Mouse (Mus musculus) intestine, embryonic 16.5 days (tissue): Measurements from ENCODE around the gene Pde6d. TPM values are rescaled to one million over a fixed set of nuclear protein-coding genes. Genes with fewer than 3 reads are reported as not detected.
A peak's percentile ranks its signal among the peaks of the same experiment; 100 is the strongest.

Experiments
- ATAC-seq: fragments of 200-750 bp; cut with Nextera tagmentation; 2 replicates; pipeline ENCODE4 v1.8.0; 2017; ENCODE audit warnings: moderate TSS enrichment, moderate library complexity
- H3K27ac ChIP-seq: fragments of 300-500 bp; sonication (generic); 2 replicates; pipeline ENCODE4 v1.5.1; 2014; ENCODE audit warnings: mild to moderate bottlenecking, low read length
- H3K27me3 ChIP-seq: fragments of 300-500 bp; sonication (generic); replicated peaks from 2 replicates; pipeline ENCODE4 v1.6.1; 2014; ENCODE audit warnings: low read length, control low read depth, mixed read lengths; ENCODE audit not compliant: control insufficient read depth, insufficient read depth
- H3K36me3 ChIP-seq: fragments of 300-500 bp; sonication (generic); 2 replicates; pipeline ENCODE4 v1.6.1; 2014; ENCODE audit warnings: low read length, control low read depth; ENCODE audit not compliant: control insufficient read depth, insufficient read depth
- H3K4me1 ChIP-seq: fragments of 300-500 bp; sonication (generic); 2 replicates; pipeline ENCODE4 v1.6.1; 2014; ENCODE audit warnings: low read length, control low read depth, mixed read lengths; ENCODE audit not compliant: control insufficient read depth, insufficient read depth
- H3K4me2 ChIP-seq: fragments of 300-500 bp; sonication (generic); 2 replicates; pipeline ENCODE4 v1.6.1; 2014; ENCODE audit warnings: low read depth, low read length, control low read depth
- H3K4me3 ChIP-seq: fragments of 300-500 bp; sonication (generic); 2 replicates; pipeline ENCODE4 v1.5.1; 2014; ENCODE audit warnings: mild to moderate bottlenecking, low read length
- H3K9ac ChIP-seq: fragments of 300-500 bp; sonication (generic); 2 replicates; pipeline ENCODE4 v1.6.1; 2014; ENCODE audit warnings: low read depth, low read length
- H3K9me3 ChIP-seq: fragments of 300-500 bp; sonication (generic); 2 replicates; pipeline ENCODE4 v1.6.1; 2016; ENCODE audit warnings: low read length, control low read depth; ENCODE audit not compliant: control insufficient read depth
- WGBS: fragments of 180-500 bp; shearing (Covaris S2); extraction: QIAGEN DNeasy Blood & Tissue Kit; methylation state at CpG from one replicate; pipeline ENCODE4 v1.1.7; 2014; 5-methylcytosine and 5-hydroxymethylcytosine counted together
- polyA plus RNA-seq: library from polyadenylated mRNA; unstranded; fragments of >200 nt; fragmentation: Nextera tagmentation; extraction: Ambion mirVana; gene quantifications from 2 replicates; pipeline ENCODE4 v1.2.1, GENCODE M21; 2015

The Pde6d gene
- polyA plus RNA-seq, 1 experiment from 2014 or later = 35.2 TPM

GRCm38 (mm10) chr1:86530871-86531546, 51.4 kb downstream of the Pde6d start:
- Histone ChIP-seq H3K27me3 (no peaks in the 10 kb centered on the region), H3K9ac (peak overlapping the region; percentile 12; the same call in 1 of the 2 replicates), H3K27ac (peak overlapping the region; percentile 60), H3K4me3 (no peak overlapping the region), H3K36me3 (no peaks in the 10 kb centered on the region; the same call in 1 of the 2 replicates), H3K4me1 (peaks cover 24% of the 10 kb centered on the region), H3K9me3 (no peaks in the 10 kb centered on the region), H3K4me2 (no peak overlapping the region)
- no peak for ATAC-seq
- WGBS = 18% methylated on average over 4 of the region's 4 CpGs

- Histone ChIP-seq H3K4me3 (peak overlapping the region; percentile 97), H3K27me3 (no peaks in the 10 kb centered on the region), H3K27ac (no peak overlapping the region)
Measured at GRCm38 (mm10) chr1:86529590-86529989, 52.8 kb downstream of the Pde6d start.

GRCm38 (mm10) chr1:86528571-86529180, 53.8 kb downstream of the Pde6d start:
- Histone ChIP-seq H3K27ac (peak overlapping the region; percentile 95), H3K4me2 (peak overlapping the region; percentile 95), H3K9ac (peak overlapping the region; percentile 100), H3K27me3 (no peaks in the 10 kb centered on the region), H3K4me1 (peaks cover 30% of the 10 kb centered on the region), H3K36me3 (no peaks in the 10 kb centered on the region; the same call in 1 of the 2 replicates), H3K4me3 (peak overlapping the region; percentile 97), H3K9me3 (no peaks in the 10 kb centered on the region)
- WGBS = under 1% methylated on average over 15 of the region's 15 CpGs
- ATAC-seq = peak; percentile 6

More at GRCm38 (mm10) chr1:86529590-86529989, 52.8 kb downstream of the Pde6d start:
- Histone ChIP-seq H3K4me1 (peaks cover 28% of the 10 kb centered on the region), H3K9me3 (no peaks in the 10 kb centered on the region), H3K4me2 (peak overlapping the region; percentile 95), H3K36me3 (no peaks in the 10 kb centered on the region; the same call in 1 of the 2 replicates), H3K9ac (peak overlapping the region; percentile 100)
- WGBS = 22% methylated on average over 4 of the region's 4 CpGs
- no peak for ATAC-seq

- Histone ChIP-seq H3K36me3 (no peaks in the 10 kb centered on the region; the same call in 1 of the 2 replicates), H3K4me1 (peaks cover 30% of the 10 kb centered on the region), H3K27me3 (no peaks in the 10 kb centered on the region), H3K4me3 (peak overlapping the region; percentile 97), H3K4me2 (peak overlapping the region; percentile 95), H3K27ac (peak overlapping the region; percentile 95), H3K9me3 (no peaks in the 10 kb centered on the region), H3K9ac (peak overlapping the region; percentile 100)
- ATAC-seq = peak; percentile 12
- under 1% methylated on average over 89 of the region's 89 CpGs for WGBS
Measured at GRCm38 (mm10) chr1:86527599-86528486, 54.6 kb downstream of the Pde6d start.

- peaks cover 27% of the 10 kb centered on the region for H3K4me1 ChIP-seq
- no peaks in the 10 kb centered on the region; the same call in 1 of the 2 replicates for H3K36me3 ChIP-seq
- under 1% methylated on average over 110 of the region's 111 CpGs for WGBS
- no peaks in the 10 kb centered on the region for H3K9me3 ChIP-seq
- no peak for ATAC-seq
- no peaks in the 10 kb centered on the region for H3K27me3 ChIP-seq
- peak overlapping the region; percentile 100 for H3K9ac ChIP-seq
- peak overlapping the region; percentile 95; the same call in 1 of the 2 replicates for H3K4me2 ChIP-seq
- H3K4me3 ChIP-seq = peak overlapping the region; percentile 97
- peak overlapping the region; percentile 95 for H3K27ac ChIP-seq
Measured at GRCm38 (mm10) chr1:86526789-86527598, 55.4 kb downstream of the Pde6d start.

- H3K27me3 ChIP-seq = no peaks in the 10 kb centered on the region
- under 1% methylated on average over 59 of the region's 63 CpGs for WGBS
- peaks cover 21% of the 10 kb centered on the region for H3K4me1 ChIP-seq
- H3K27ac ChIP-seq = peak within 1 kb of the TSS; percentile 100
- peak within 1 kb of the TSS; percentile 100 for H3K9ac ChIP-seq
- peak within 1 kb of the TSS; percentile 95 for H3K4me2 ChIP-seq
- H3K36me3 ChIP-seq = no peaks in the 10 kb centered on the region; the same call in 1 of the 2 replicates
- ATAC-seq = peak; percentile 94
- H3K9me3 ChIP-seq = no peaks in the 10 kb centered on the region
- peak within 1 kb of the TSS; percentile 97 for H3K4me3 ChIP-seq
Measured at GRCm38 (mm10) chr1:86526116-86526788, 56.2 kb downstream of the Pde6d start, which contains the start of gene Ptma. Gene Ptma (plus strand): TSS chr1:86526726.

- Histone ChIP-seq H3K27me3 (no peaks in the 10 kb centered on the region), H3K9me3 (no peaks in the 10 kb centered on the region), H3K4me2 (peak overlapping the region; percentile 95), H3K4me3 (peak overlapping the region; percentile 97), H3K4me1 (peaks cover 14% of the 10 kb centered on the region), H3K9ac (peak overlapping the region; percentile 93), H3K27ac (peak overlapping the region; percentile 100), H3K36me3 (no peaks in the 10 kb centered on the region; the same call in 1 of the 2 replicates)
- ATAC-seq = peak; percentile 10
- WGBS = under 1% methylated on average over 44 of the region's 44 CpGs
Measured at GRCm38 (mm10) chr1:86525499-86526115, 56.8 kb downstream of the Pde6d start.
